Mouse (Mus musculus) ES-Bruce4 (cell line): ENCODE measurements around the gene Ubb.

ENCODE experiments used
- CTCF ChIP-seq: IDR thresholded peaks from one replicate; pipeline ENCODE4 v1.8.1; 2011; ENCODE audit warnings: low read depth, low read length
- EP300 ChIP-seq: IDR thresholded peaks from 2 replicates; pipeline ENCODE4 v1.6.1; 2011; ENCODE audit warnings: low read depth, low read length; ENCODE audit not compliant: insufficient read depth
- POLR2A ChIP-seq: IDR thresholded peaks from one replicate; pipeline ENCODE4 v1.8.1; 2011; ENCODE audit warnings: low read length; ENCODE audit not compliant: insufficient read depth

GRCm38 (mm10) chr11:62565747-62566146, 14.8 kb downstream of the Ubb start:
- TF ChIP-seq CTCF (no peak), POLR2A (no peak), EP300 (no peak)
